Mouse (Mus musculus) bone marrow, adult 2 months (tissue): ENCODE data around the gene Nampt. TPM values are rescaled to one million over a fixed set of nuclear protein-coding genes. Genes with fewer than 3 reads are reported as not detected.

Experiments
- H3K27ac ChIP-seq: fragments of 200-500 bp; 2 replicates; pipeline ENCODE4 v1.5.1; 2012; ENCODE audit warnings: low read depth, mild to moderate bottlenecking, control low read depth, inconsistent platforms, low read length; ENCODE audit not compliant: control insufficient read depth, poor library complexity, insufficient read depth
- H3K4me1 ChIP-seq: fragments of 200-500 bp; 2 replicates; pipeline ENCODE4 v1.6.1; 2011; ENCODE audit warnings: low read length; ENCODE audit not compliant: control insufficient read depth, insufficient read depth
- H3K4me3 ChIP-seq: fragments of 200-500 bp; replicated peaks from 2 replicates; pipeline ENCODE3; 2011; ENCODE audit warnings: mild to moderate bottlenecking, low read depth, low read length, control low read depth; ENCODE audit not compliant: control insufficient read depth
- CTCF ChIP-seq: fragments of 200-500 bp; IDR thresholded peaks from 2 replicates; pipeline ENCODE4 v1.5.1; 2011; ENCODE audit warnings: low read length, control low read depth; ENCODE audit not compliant: control insufficient read depth, insufficient read depth
- POLR2A ChIP-seq: fragments of 200-500 bp; IDR thresholded peaks from 2 replicates; pipeline ENCODE4 v1.6.1; 2011; ENCODE audit warnings: low read depth, mild to moderate bottlenecking, control low read depth, low read length, borderline replicate concordance; ENCODE audit not compliant: control insufficient read depth
- WGBS: fragments of 180-500 bp; shearing (Covaris S2); methylation state at CpG from one replicate; pipeline ENCODE4 v1.1.7; 2018; 5-methylcytosine and 5-hydroxymethylcytosine counted together
- polyA plus RNA-seq: library from polyadenylated mRNA; stranded (reverse); fragments of >200 nt; gene quantifications from 2 replicates; pipeline ENCODE4 v1.2.4, GENCODE M21; 2011; ENCODE audit warnings: low replicate concordance; ENCODE audit not compliant: missing spikeins, insufficient read depth, insufficient read length

The Nampt gene
- polyA plus RNA-seq, 1 experiment, result 22.4 TPM

- no peak for TF ChIP-seq POLR2A
- no peak for TF ChIP-seq CTCF
- WGBS, result 90% methylated on average over 9 of the region's 9 CpGs
- Histone ChIP-seq H3K27ac (no peak overlapping the region), H3K4me3 (no peak overlapping the region), H3K4me1 (no peaks in the 10 kb centered on the region; the same call in 1 of the 2 replicates)
These were observed 10.2 kb downstream of the Nampt start for GRCm38 (mm10) chr12:32829321-32830090.

- H3K4me3 ChIP-seq, result no peak overlapping the region
- 91% methylated on average over 3 of the region's 3 CpGs for WGBS
- TF ChIP-seq CTCF (no peak), POLR2A (no peak)
- H3K4me1 ChIP-seq, result no peaks in the 10 kb centered on the region; the same call in 1 of the 2 replicates
- no peak overlapping the region for H3K27ac ChIP-seq
These were observed 12.7 kb downstream of the Nampt start for GRCm38 (mm10) chr12:32832076-32832475.

GRCm38 (mm10) chr12:32834781-32835180 is 15.4 kb downstream of the Nampt start:
- H3K4me3 ChIP-seq, result no peak overlapping the region
- no peaks in the 10 kb centered on the region for H3K4me1 ChIP-seq
- TF ChIP-seq CTCF (no peak), POLR2A (no peak)
- H3K27ac ChIP-seq, result no peak overlapping the region
- WGBS, result 89% methylated on average over 6 of the region's 6 CpGs

- WGBS, result 72% methylated on average over 4 of the region's 4 CpGs
- no peak for TF ChIP-seq CTCF
- TF ChIP-seq POLR2A, result no peak
- no peak overlapping the region for H3K4me3 ChIP-seq
- no peak overlapping the region for H3K27ac ChIP-seq
- H3K4me1 ChIP-seq, result no peaks in the 10 kb centered on the region
These were observed 15.9 kb downstream of the Nampt start for GRCm38 (mm10) chr12:32835235-32835634.

GRCm38 (mm10) chr12:32838406-32838805 is 19.1 kb downstream of the Nampt start:
- Histone ChIP-seq H3K4me1 (no peaks in the 10 kb centered on the region), H3K4me3 (no peak overlapping the region), H3K27ac (no peak overlapping the region)
- WGBS, result 82% methylated on average over 4 of the region's 4 CpGs
- TF ChIP-seq POLR2A, result no peak
- TF ChIP-seq CTCF, result no peak

- Histone ChIP-seq H3K4me3 (no peak overlapping the region), H3K27ac (no peak overlapping the region), H3K4me1 (no peaks in the 10 kb centered on the region)
- TF ChIP-seq POLR2A, result no peak
- no peak for TF ChIP-seq CTCF
- WGBS, result 89% methylated on average over 9 of the region's 9 CpGs
These were observed 19.6 kb downstream of the Nampt start for GRCm38 (mm10) chr12:32838954-32839353.

GRCm38 (mm10) chr12:32841442-32841900 is 22.1 kb downstream of the Nampt start:
- WGBS, result 64% methylated on average over 7 of the region's 7 CpGs
- Histone ChIP-seq H3K4me1 (no peaks in the 10 kb centered on the region), H3K4me3 (no peak overlapping the region), H3K27ac (no peak overlapping the region)
- no peak for TF ChIP-seq POLR2A
- TF ChIP-seq CTCF, result no peak

GRCm38 (mm10) chr12:32846325-32846724 is 27.0 kb downstream of the Nampt start:
- Histone ChIP-seq H3K4me1 (no peaks in the 10 kb centered on the region), H3K4me3 (no peak overlapping the region), H3K27ac (no peak overlapping the region)
- no peak for TF ChIP-seq CTCF
- no peak for TF ChIP-seq POLR2A
- WGBS, result 84% methylated on average over 8 of the region's 8 CpGs

- no peak overlapping the region for H3K27ac ChIP-seq
- WGBS, result 89% methylated on average over 5 of the region's 5 CpGs
- no peak overlapping the region for H3K4me3 ChIP-seq
- TF ChIP-seq CTCF, result no peak
- TF ChIP-seq POLR2A, result no peak
- no peaks in the 10 kb centered on the region for H3K4me1 ChIP-seq
These were observed 34.4 kb downstream of the Nampt start for GRCm38 (mm10) chr12:32853757-32854156.
